Mouse (Mus musculus): ENCODE results near the gene Scarb2. TPM values are rescaled to one million over a fixed set of nuclear protein-coding genes. Genes with fewer than 3 reads are reported as not detected.

Gene Scarb2
- total RNA-seq, 1 experiment = 39.0 TPM

DNA sequence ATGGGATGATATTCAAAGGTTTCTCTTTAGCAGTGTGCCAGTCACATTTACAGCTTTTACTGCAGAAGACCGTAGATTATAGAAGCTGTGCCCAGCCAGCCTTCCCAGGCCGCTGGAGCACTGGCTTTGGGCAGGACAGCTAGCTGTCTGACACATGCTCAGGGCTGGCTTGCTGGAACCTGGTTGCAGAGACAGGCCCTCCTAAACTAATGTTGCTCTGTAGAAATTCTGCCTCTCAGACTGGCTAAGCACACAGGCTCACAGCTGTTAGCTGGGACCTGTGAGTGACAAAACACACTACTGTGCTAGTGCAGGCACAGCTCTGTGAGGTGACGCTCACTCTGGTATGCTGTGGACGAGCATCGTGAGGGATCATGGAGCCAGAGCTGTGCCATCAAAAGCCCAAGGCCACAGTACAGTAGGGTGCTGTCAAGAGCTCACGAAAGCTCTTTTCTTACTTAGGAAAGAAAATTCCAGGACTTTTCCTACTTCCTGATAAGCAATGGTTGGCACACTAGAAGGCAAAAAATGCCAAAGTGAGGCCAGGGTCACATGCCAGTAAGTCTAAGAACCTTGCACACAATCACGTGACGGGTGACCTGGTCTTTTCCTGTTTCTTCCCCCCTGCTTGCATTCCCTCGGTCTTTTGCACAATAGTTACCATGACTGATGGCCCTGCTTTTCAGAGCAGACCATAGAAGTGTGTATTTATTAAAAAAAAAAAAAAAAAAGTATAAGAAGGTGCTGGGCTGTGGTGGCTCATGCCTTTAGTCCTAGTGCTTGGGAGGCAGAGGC is 97.1 kb downstream of the Scarb2 start:
- DNase-seq (ENCODE audit: low read depth, low spot score) = no peak
- in situ Hi-C loops (cut with MboI; ENCODE audit: low sequenced_read_pairs in 2 of 2, unreplicated experiment in 2 of 2) = loop anchor here in 1 of 2 experiments (10.0 kb wide), 1 partner anchor 125 kb away; no protein-coding TSS in a partner anchor

DNA sequence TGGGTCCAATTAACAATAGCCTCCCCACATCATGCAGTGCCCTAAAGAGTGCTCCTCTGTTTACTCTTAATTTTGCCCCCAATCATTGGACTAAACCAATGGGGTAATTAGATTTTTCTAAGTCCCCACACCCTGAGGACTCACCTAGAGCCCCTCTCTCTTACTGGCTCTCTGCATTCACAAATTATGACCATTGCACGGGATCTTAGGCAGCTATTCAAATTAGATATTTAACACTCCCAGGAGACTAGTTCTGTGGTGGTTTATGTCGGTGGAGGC is 102.3 kb downstream of the Scarb2 start:
- Histone ChIP-seq H3K9me3 (ENCODE audit: control insufficient read depth, insufficient read depth, low read depth, low read length) (no peaks in the 10 kb centered on the region), H3K36me3 (ENCODE audit: control insufficient read depth, insufficient read depth, low read length, poor library complexity, severe bottlenecking) (no peaks in the 10 kb centered on the region), H3K27ac (ENCODE audit: insufficient read depth, low read depth, low read length, poor library complexity, severe bottlenecking) (no peak overlapping the region), H3K4me1 (ENCODE audit: control insufficient read depth in 2 of 2, insufficient read depth in 2 of 2, low read length in 2 of 2, poor library complexity in 1 of 2) (peaks cover 0 to 3% of the 10 kb centered on the region in 2 experiments; a peak in 2 of 4 replicates), H3K9ac (ENCODE audit: insufficient read depth, low read depth, low read length, poor library complexity, severe bottlenecking) (no peak overlapping the region), H3K4me3 (ENCODE audit: insufficient read depth in 1 of 2, low read depth in 1 of 2, low read length in 2 of 2, poor library complexity in 1 of 2, severe bottlenecking in 1 of 2) (no peak overlapping the region)
- in situ Hi-C loops (cut with MboI; ENCODE audit: low sequenced_read_pairs in 2 of 2, unreplicated experiment in 2 of 2) = no loop called here
- TF ChIP-seq MAFK (IDR thresholded peaks at IDR 0.05; ENCODE audit: insufficient read depth, low read depth, low read length) = no peak
- TF ChIP-seq HCFC1 (IDR thresholded peaks at IDR 0.05; ENCODE audit: borderline replicate concordance, insufficient read depth, low read length) = no peak
- no peak for TF ChIP-seq ZC3H11A (IDR thresholded peaks at IDR 0.05; ENCODE audit: borderline replicate concordance, low read depth, low read length)
- TF ChIP-seq ZNF384 (IDR thresholded peaks at IDR 0.05; ENCODE audit: low read depth, low read length) = no peak
- no peak for TF ChIP-seq CHD2 (IDR thresholded peaks at IDR 0.05; ENCODE audit: low read depth, low read length)
- no peak for DNase-seq (ENCODE audit: low read depth, low spot score)

More for the DNA sequence above, 97.1 kb downstream of the Scarb2 start:
- Histone ChIP-seq H3K4me1 (ENCODE audit: control insufficient read depth in 2 of 2, insufficient read depth in 2 of 2, low read length in 2 of 2, poor library complexity in 1 of 2) (peaks cover 0 to 5% of the 10 kb centered on the region in 2 experiments; a peak in 1 of 4 replicates), H3K27ac (ENCODE audit: insufficient read depth, low read depth, low read length, poor library complexity, severe bottlenecking) (no peak overlapping the region), H3K4me3 (ENCODE audit: insufficient read depth in 1 of 2, low read depth in 1 of 2, low read length in 2 of 2, poor library complexity in 1 of 2, severe bottlenecking in 1 of 2) (no peak overlapping the region), H3K9ac (ENCODE audit: insufficient read depth, low read depth, low read length, poor library complexity, severe bottlenecking) (no peak overlapping the region), H3K9me3 (ENCODE audit: control insufficient read depth, insufficient read depth, low read depth, low read length) (no peaks in the 10 kb centered on the region), H3K36me3 (ENCODE audit: control insufficient read depth, insufficient read depth, low read length, poor library complexity, severe bottlenecking) (peaks cover 3% of the 10 kb centered on the region; the same call in 1 of the 2 replicates)
- TF ChIP-seq ZNF384 (IDR thresholded peaks at IDR 0.05; ENCODE audit: low read depth, low read length) (no peak), ZC3H11A (IDR thresholded peaks at IDR 0.05; ENCODE audit: borderline replicate concordance, low read depth, low read length) (no peak), MAFK (IDR thresholded peaks at IDR 0.05; ENCODE audit: insufficient read depth, low read depth, low read length) (no peak), HCFC1 (IDR thresholded peaks at IDR 0.05; ENCODE audit: borderline replicate concordance, insufficient read depth, low read length) (no peak), CHD2 (IDR thresholded peaks at IDR 0.05; ENCODE audit: low read depth, low read length) (no peak)

DNA sequence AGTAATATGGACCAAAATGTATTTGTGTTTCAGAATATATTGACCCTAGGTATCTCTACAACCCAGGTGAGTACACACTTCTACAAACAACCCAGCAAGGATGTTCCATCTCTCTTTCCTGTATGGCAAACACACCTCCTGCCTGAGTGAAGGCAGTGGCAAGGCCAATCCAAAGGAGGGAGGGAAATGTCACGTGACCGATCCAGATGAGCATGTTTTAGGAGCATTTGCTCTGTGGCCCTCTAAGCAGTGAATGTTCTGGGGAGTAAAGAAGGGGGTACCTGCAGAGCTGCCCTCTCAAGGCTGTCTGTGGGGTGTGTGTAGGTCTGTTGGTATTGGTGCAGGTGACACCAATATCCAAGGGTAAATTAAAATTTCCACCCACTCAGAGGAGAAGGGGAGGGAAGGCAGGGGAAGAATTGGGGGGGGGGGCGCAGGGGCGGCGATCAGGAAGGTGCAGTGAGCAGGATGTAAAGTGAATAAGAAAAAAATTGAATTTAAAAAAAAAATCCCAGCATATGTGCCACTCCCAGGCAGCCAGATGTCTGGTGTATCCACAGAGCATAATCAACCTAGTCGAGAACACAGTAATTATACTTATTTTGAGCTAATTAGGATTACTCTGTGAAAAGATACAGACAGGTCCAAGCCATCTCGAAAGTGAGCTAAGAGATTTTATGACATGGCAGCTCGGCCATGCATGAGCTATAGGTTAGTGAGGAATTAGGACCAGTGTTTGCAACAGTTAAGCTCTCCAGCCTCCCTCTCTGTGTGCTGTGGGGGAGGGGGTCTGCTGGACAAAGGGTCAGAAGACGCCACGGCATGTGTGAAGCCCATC is 102.9 kb downstream of the Scarb2 start:
- Histone ChIP-seq H3K9ac (ENCODE audit: insufficient read depth, low read depth, low read length, poor library complexity, severe bottlenecking) (no peak overlapping the region), H3K9me3 (ENCODE audit: control insufficient read depth, insufficient read depth, low read depth, low read length) (no peaks in the 10 kb centered on the region), H3K36me3 (ENCODE audit: control insufficient read depth, insufficient read depth, low read length, poor library complexity, severe bottlenecking) (no peaks in the 10 kb centered on the region), H3K4me1 (ENCODE audit: control insufficient read depth in 2 of 2, insufficient read depth in 2 of 2, low read length in 2 of 2, poor library complexity in 1 of 2) (peaks cover 0 to 3% of the 10 kb centered on the region in 2 experiments; a peak in 2 of 4 replicates), H3K4me3 (ENCODE audit: insufficient read depth in 1 of 2, low read depth in 1 of 2, low read length in 2 of 2, poor library complexity in 1 of 2, severe bottlenecking in 1 of 2) (no peak overlapping the region), H3K27ac (ENCODE audit: insufficient read depth, low read depth, low read length, poor library complexity, severe bottlenecking) (no peak overlapping the region)
- in situ Hi-C loops (cut with MboI; ENCODE audit: low sequenced_read_pairs in 2 of 2, unreplicated experiment in 2 of 2) = no loop called here
- no peak for DNase-seq (ENCODE audit: low read depth, low spot score)
- TF ChIP-seq HCFC1 (IDR thresholded peaks at IDR 0.05; ENCODE audit: borderline replicate concordance, insufficient read depth, low read length) (no peak), CHD2 (IDR thresholded peaks at IDR 0.05; ENCODE audit: low read depth, low read length) (no peak), MAFK (IDR thresholded peaks at IDR 0.05; ENCODE audit: insufficient read depth, low read depth, low read length) (no peak), ZNF384 (IDR thresholded peaks at IDR 0.05; ENCODE audit: low read depth, low read length) (no peak), ZC3H11A (IDR thresholded peaks at IDR 0.05; ENCODE audit: borderline replicate concordance, low read depth, low read length) (no peak)

DNA sequence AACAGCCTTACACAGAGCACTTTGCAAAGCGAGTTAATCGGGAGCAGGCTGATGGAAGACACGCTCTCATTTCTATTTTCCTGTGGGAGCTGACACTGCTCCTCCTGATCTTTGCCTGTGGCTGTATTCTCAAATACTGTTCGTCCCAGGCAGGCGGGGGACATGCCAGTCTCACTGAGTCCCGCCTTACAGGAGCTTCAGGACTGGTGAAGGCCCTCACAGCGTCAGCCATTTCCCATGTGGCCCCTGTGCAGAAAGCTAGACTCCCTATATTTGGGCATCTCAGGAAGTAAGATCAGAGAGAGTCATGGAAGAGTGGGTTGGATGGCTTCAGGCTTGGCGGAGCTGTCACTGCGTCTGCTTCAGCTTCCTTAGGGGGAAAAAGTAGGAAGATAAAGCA is 103.8 kb downstream of the Scarb2 start:
- Histone ChIP-seq H3K36me3 (ENCODE audit: control insufficient read depth, insufficient read depth, low read length, poor library complexity, severe bottlenecking) (no peaks in the 10 kb centered on the region), H3K4me3 (ENCODE audit: insufficient read depth in 1 of 2, low read depth in 1 of 2, low read length in 2 of 2, poor library complexity in 1 of 2, severe bottlenecking in 1 of 2) (peak overlapping the region in 1 of 2 experiments; percentile 38; a peak in 1 of 4 replicates), H3K27ac (ENCODE audit: insufficient read depth, low read depth, low read length, poor library complexity, severe bottlenecking) (no peak overlapping the region), H3K4me1 (ENCODE audit: control insufficient read depth in 2 of 2, insufficient read depth in 2 of 2, low read length in 2 of 2, poor library complexity in 1 of 2) (peaks cover 0 to 6% of the 10 kb centered on the region in 2 experiments; a peak in 2 of 4 replicates), H3K9me3 (ENCODE audit: control insufficient read depth, insufficient read depth, low read depth, low read length) (no peaks in the 10 kb centered on the region), H3K9ac (ENCODE audit: insufficient read depth, low read depth, low read length, poor library complexity, severe bottlenecking) (no peak overlapping the region)
- no peak for DNase-seq (ENCODE audit: low read depth, low spot score)
- in situ Hi-C loops (cut with MboI; ENCODE audit: low sequenced_read_pairs in 2 of 2, unreplicated experiment in 2 of 2) = no loop called here
- TF ChIP-seq HCFC1 (IDR thresholded peaks at IDR 0.05; ENCODE audit: borderline replicate concordance, insufficient read depth, low read length) = no peak
- no peak for TF ChIP-seq ZNF384 (IDR thresholded peaks at IDR 0.05; ENCODE audit: low read depth, low read length)
- no peak for TF ChIP-seq CHD2 (IDR thresholded peaks at IDR 0.05; ENCODE audit: low read depth, low read length)
- no peak for TF ChIP-seq MAFK (IDR thresholded peaks at IDR 0.05; ENCODE audit: insufficient read depth, low read depth, low read length)
- no peak for TF ChIP-seq ZC3H11A (IDR thresholded peaks at IDR 0.05; ENCODE audit: borderline replicate concordance, low read depth, low read length)

Data from ES-E14 (cell line).